Mouse (Mus musculus) liver, embryonic 16.5 days (tissue): ENCODE results near the gene Mgst2. TPM values are rescaled to one million over a fixed set of nuclear protein-coding genes. Genes with fewer than 3 reads are reported as not detected.

Experiments
- ATAC-seq: fragments of 200-750 bp; cut with Nextera tagmentation; 2 replicates; pipeline ENCODE4 v1.8.0; 2017; ENCODE audit warnings: low read depth, mild to moderate bottlenecking, moderate number of reproducible peaks, moderate library complexity
- H3K27ac ChIP-seq: fragments of 300-500 bp; sonication (generic); 2 replicates; pipeline ENCODE4 v1.5.1; 2014; ENCODE audit warnings: mild to moderate bottlenecking, low read length
- H3K27me3 ChIP-seq: fragments of 300-500 bp; sonication (generic); 2 replicates; pipeline ENCODE4 v1.6.1; 2014; ENCODE audit warnings: low read depth, low read length, mixed read lengths; ENCODE audit not compliant: control insufficient read depth, insufficient read depth
- H3K36me3 ChIP-seq: fragments of 300-500 bp; sonication (generic); 2 replicates; pipeline ENCODE4 v1.6.1; 2014; ENCODE audit warnings: mild to moderate bottlenecking; ENCODE audit not compliant: control insufficient read depth, insufficient read depth
- H3K4me1 ChIP-seq: fragments of 300-500 bp; sonication (generic); 2 replicates; pipeline ENCODE4 v1.6.1; 2014; ENCODE audit warnings: low read depth, low read length, mixed read lengths; ENCODE audit not compliant: control insufficient read depth
- H3K4me2 ChIP-seq: fragments of 300-500 bp; sonication (generic); 2 replicates; pipeline ENCODE4 v1.6.1; 2014; ENCODE audit warnings: low read depth, low read length, mixed read lengths
- H3K4me3 ChIP-seq: fragments of 300-500 bp; sonication (generic); 2 replicates; pipeline ENCODE4 v1.5.1; 2014; ENCODE audit warnings: low read depth, mild to moderate bottlenecking, low read length
- H3K9ac ChIP-seq: fragments of 300-500 bp; sonication (generic); 2 replicates; pipeline ENCODE4 v1.6.1; 2014; ENCODE audit warnings: low read depth, low read length
- H3K9me3 ChIP-seq: fragments of 300-500 bp; sonication (generic); replicated peaks from 2 replicates; pipeline ENCODE4 v1.6.1; 2016; ENCODE audit warnings: low read length; ENCODE audit not compliant: control insufficient read depth
- WGBS: fragments of 180-500 bp; shearing (Covaris S2); extraction: QIAGEN DNeasy Blood & Tissue Kit; methylation state at CpG from one replicate; pipeline ENCODE4 v1.1.7; 2014; ENCODE audit not compliant: insufficient replicate concordance; 5-methylcytosine and 5-hydroxymethylcytosine counted together
- polyA plus RNA-seq: library from polyadenylated mRNA; unstranded; fragments of >200 nt; fragmentation: Nextera tagmentation; extraction: Ambion mirVana; gene quantifications from 2 replicates; pipeline ENCODE4 v1.2.1, GENCODE M21; 2015

Mgst2 gene
- polyA plus RNA-seq, 1 experiment from 2014 or later: 28.4 TPM

- Histone ChIP-seq H3K27ac (no peak overlapping the region), H3K4me2 (no peak overlapping the region), H3K36me3 (no peaks in the 10 kb centered on the region), H3K4me1 (no peaks in the 10 kb centered on the region), H3K9ac (no peak overlapping the region), H3K9me3 (no peaks in the 10 kb centered on the region), H3K4me3 (no peak overlapping the region), H3K27me3 (no peaks in the 10 kb centered on the region)
- WGBS: 64% methylated on average over 1 of the region's 1 CpGs
- no peak for ATAC-seq
These were observed 25.7 kb upstream of the Mgst2 start for GRCm38 (mm10) chr3:51634451-51634850.

DNA sequence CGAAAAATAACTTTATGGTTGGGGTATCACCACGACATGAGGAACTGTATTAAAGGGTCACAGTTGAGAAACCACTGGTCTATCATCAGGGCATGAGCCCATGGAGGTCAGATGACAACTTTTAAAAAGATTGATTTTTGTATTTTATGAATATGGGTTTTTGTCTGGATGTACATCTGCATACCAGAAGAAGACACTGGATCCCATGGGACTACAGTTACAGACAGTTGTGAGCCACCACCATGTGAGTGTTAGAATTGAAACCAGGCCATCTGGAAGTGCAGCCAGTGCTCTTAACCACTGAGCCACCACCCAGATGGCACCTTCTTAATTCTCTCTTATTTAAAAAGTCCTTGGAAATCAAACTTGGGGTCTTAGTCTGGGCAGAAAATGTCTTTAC is 24.2 kb upstream of the Mgst2 start:
- H3K27me3 ChIP-seq: no peaks in the 10 kb centered on the region
- no peak for ATAC-seq
- no peaks in the 10 kb centered on the region for H3K36me3 ChIP-seq
- no peak overlapping the region for H3K4me3 ChIP-seq
- H3K4me1 ChIP-seq: no peaks in the 10 kb centered on the region
- no peak overlapping the region for H3K27ac ChIP-seq
- H3K4me2 ChIP-seq: no peak overlapping the region
- no peaks in the 10 kb centered on the region for H3K9me3 ChIP-seq
- no peak overlapping the region for H3K9ac ChIP-seq
- 52% methylated on average over 2 of the region's 2 CpGs for WGBS

DNA sequence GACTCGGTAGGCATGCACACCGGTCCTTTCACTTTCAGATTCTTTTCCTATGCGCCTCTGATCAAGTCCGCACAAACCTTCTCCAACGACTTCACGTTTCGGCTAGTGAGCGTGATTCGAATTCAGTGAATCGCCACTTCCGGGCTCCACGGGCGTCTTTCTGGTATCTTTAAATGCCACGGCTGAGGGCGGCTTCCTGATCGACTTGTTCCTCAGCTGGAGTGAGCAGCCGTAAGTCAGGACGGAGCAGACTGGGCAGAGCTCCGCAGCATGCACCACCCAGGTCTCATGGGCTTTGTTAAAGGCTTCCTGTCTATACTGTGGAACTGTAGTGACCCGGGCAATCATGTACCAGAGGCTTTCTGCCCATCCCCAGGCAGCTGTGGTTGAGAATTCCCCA is 23.5 kb upstream of the Mgst2 start:
- H3K4me1 ChIP-seq: no peaks in the 10 kb centered on the region
- H3K9ac ChIP-seq: no peak overlapping the region
- WGBS: 37% methylated on average over 20 of the region's 20 CpGs
- H3K4me2 ChIP-seq: peak overlapping the region; percentile 24
- no peak overlapping the region for H3K27ac ChIP-seq
- H3K9me3 ChIP-seq: no peaks in the 10 kb centered on the region
- no peaks in the 10 kb centered on the region for H3K36me3 ChIP-seq
- ATAC-seq: no peak; the same call in 1 of the 2 replicates
- peak overlapping the region; percentile 40 for H3K4me3 ChIP-seq
- H3K27me3 ChIP-seq: no peaks in the 10 kb centered on the region

GRCm38 (mm10) chr3:51637326-51637725 is 22.8 kb upstream of the Mgst2 start:
- no peak for ATAC-seq
- Histone ChIP-seq H3K36me3 (no peaks in the 10 kb centered on the region), H3K27me3 (no peaks in the 10 kb centered on the region), H3K27ac (no peak overlapping the region), H3K4me1 (no peaks in the 10 kb centered on the region), H3K4me3 (no peak overlapping the region), H3K9ac (no peak overlapping the region), H3K9me3 (no peaks in the 10 kb centered on the region), H3K4me2 (no peak overlapping the region)
- WGBS: 79% methylated on average over 6 of the region's 6 CpGs

DNA sequence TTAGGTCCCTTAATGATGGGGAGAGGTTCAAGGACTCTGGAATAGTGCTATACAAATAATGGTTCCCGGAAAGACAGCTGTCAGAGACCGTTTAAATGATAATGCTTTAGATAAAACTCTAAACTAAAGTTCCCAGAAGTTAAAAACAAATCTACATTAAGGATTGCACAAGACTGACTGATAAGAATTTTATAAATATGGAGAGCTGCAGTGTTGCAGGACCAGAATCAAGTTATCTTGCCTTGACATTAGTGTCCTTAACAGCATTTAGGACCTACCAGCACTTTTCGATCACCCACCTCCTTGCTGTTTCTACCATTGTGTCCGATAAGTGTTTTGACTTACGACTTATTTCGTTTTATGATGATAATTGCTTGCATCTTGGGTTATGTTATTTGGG is 21.9 kb upstream of the Mgst2 start:
- H3K9me3 ChIP-seq: no peaks in the 10 kb centered on the region
- ATAC-seq: 0 out of 2 replicates have a peak, but pooled peaks have one; percentile 24
- H3K36me3 ChIP-seq: no peaks in the 10 kb centered on the region
- no peak overlapping the region for H3K27ac ChIP-seq
- no peaks in the 10 kb centered on the region for H3K4me1 ChIP-seq
- no peak overlapping the region for H3K4me3 ChIP-seq
- H3K9ac ChIP-seq: no peak overlapping the region
- no peaks in the 10 kb centered on the region for H3K27me3 ChIP-seq
- no peak overlapping the region for H3K4me2 ChIP-seq
- WGBS: 36% methylated on average over 6 of the region's 6 CpGs

GRCm38 (mm10) chr3:51645484-51645883 is 14.7 kb upstream of the Mgst2 start:
- no peaks in the 10 kb centered on the region for H3K36me3 ChIP-seq
- no peak overlapping the region for H3K27ac ChIP-seq
- WGBS: 74% methylated on average over 6 of the region's 6 CpGs

GRCm38 (mm10) chr3:51646301-51646700 is 13.9 kb upstream of the Mgst2 start:
- WGBS: 46% methylated on average over 10 of the region's 10 CpGs
- no peak for ATAC-seq
- Histone ChIP-seq H3K4me3 (no peak overlapping the region), H3K9me3 (no peaks in the 10 kb centered on the region), H3K4me1 (no peaks in the 10 kb centered on the region), H3K27me3 (0 out of 2 replicates have a peak, but pooled peaks cover 3% of the 10 kb centered on the region), H3K36me3 (no peaks in the 10 kb centered on the region), H3K27ac (no peak overlapping the region), H3K9ac (no peak overlapping the region), H3K4me2 (no peak overlapping the region)

More at GRCm38 (mm10) chr3:51645484-51645883, 14.7 kb upstream of the Mgst2 start:
- Histone ChIP-seq H3K4me1 (no peaks in the 10 kb centered on the region), H3K27me3 (no peaks in the 10 kb centered on the region), H3K9me3 (no peaks in the 10 kb centered on the region), H3K4me2 (no peak overlapping the region), H3K9ac (no peak overlapping the region), H3K4me3 (no peak overlapping the region)
- ATAC-seq: no peak

- 0 out of 2 replicates have a peak, but pooled peaks cover 3% of the 10 kb centered on the region for H3K27me3 ChIP-seq
- H3K27ac ChIP-seq: no peak overlapping the region
- no peak overlapping the region for H3K9ac ChIP-seq
- H3K4me1 ChIP-seq: peaks cover 1% of the 10 kb centered on the region
- WGBS: 67% methylated on average over 4 of the region's 4 CpGs
- no peaks in the 10 kb centered on the region for H3K36me3 ChIP-seq
- no peaks in the 10 kb centered on the region for H3K9me3 ChIP-seq
- no peak for ATAC-seq
- H3K4me3 ChIP-seq: no peak overlapping the region
- no peak overlapping the region for H3K4me2 ChIP-seq
These were observed 12.8 kb upstream of the Mgst2 start for GRCm38 (mm10) chr3:51647356-51647755.

DNA sequence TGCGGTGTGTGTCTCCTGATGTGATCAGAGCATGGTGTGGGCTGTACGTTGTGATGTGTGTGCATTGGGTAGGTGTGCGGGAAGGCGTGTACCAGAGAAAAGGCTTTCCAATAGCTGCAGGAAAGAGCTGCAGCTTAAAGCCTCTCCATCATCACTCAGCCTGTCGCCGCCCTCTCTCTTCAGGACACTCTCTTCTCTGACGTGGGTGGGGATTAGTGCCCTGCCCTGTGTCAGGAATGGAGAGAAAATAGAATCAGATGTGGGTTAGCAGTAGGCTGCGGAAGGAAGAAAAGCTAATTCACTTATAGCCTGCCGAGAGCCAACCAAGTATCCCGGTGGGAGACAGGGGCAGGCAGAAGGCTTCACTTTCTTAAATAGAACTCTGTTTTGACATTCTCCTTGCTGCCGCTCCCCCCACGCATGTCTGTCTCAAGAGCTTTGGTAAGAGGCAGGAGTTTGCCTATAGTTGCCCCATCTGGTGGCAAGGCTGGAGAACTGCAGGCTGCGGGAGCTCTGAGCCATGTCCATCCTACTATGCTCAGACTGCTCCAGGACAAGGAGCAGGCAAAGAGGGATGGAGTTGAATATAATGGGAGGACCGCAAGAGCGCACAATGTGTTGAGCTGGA is 12.0 kb upstream of the Mgst2 start:
- H3K9me3 ChIP-seq: no peaks in the 10 kb centered on the region
- 0 out of 2 replicates have a peak, but pooled peaks cover 3% of the 10 kb centered on the region for H3K27me3 ChIP-seq
- no peak for ATAC-seq
- H3K9ac ChIP-seq: no peak overlapping the region
- H3K4me3 ChIP-seq: no peak overlapping the region
- 42% methylated on average over 15 of the region's 15 CpGs for WGBS
- H3K4me2 ChIP-seq: no peak overlapping the region
- peaks cover 9% of the 10 kb centered on the region for H3K4me1 ChIP-seq
- H3K36me3 ChIP-seq: no peaks in the 10 kb centered on the region
- H3K27ac ChIP-seq: no peak overlapping the region
